Mouse (Mus musculus) heart, embryonic 16.5 days (tissue): ENCODE measurements around the gene Fbxo9. TPM values are rescaled to one million over a fixed set of nuclear protein-coding genes. Genes with fewer than 3 reads are reported as not detected.

ENCODE experiments used
- ATAC-seq: fragments of 200-750 bp; cut with Nextera tagmentation; replicated peaks from 2 replicates; pipeline ENCODE4 v1.8.0; 2017; ENCODE audit warnings: moderate number of reproducible peaks; ENCODE audit not compliant: insufficient read depth, low FRiP score; ENCODE audit errors: extremely low read depth
- H3K27ac ChIP-seq: fragments of 300-500 bp; sonication (generic); 2 replicates; pipeline ENCODE4 v1.5.1; 2014; ENCODE audit warnings: mild to moderate bottlenecking, low read length, control low read depth, moderate library complexity
- H3K27me3 ChIP-seq: fragments of 300-500 bp; sonication (generic); 2 replicates; pipeline ENCODE4 v1.6.1; 2014; ENCODE audit warnings: low read length, mixed read lengths; ENCODE audit not compliant: control insufficient read depth, insufficient read depth
- H3K36me3 ChIP-seq: fragments of 300-500 bp; sonication (generic); 2 replicates; pipeline ENCODE4 v1.6.1; 2014; ENCODE audit not compliant: control insufficient read depth, insufficient read depth
- H3K4me1 ChIP-seq: fragments of 300-500 bp; sonication (generic); 2 replicates; pipeline ENCODE4 v1.6.1; 2014; ENCODE audit warnings: low read length, mixed read lengths; ENCODE audit not compliant: control insufficient read depth, insufficient read depth
- H3K4me2 ChIP-seq: fragments of 300-500 bp; sonication (generic); 2 replicates; pipeline ENCODE4 v1.6.1; 2014; ENCODE audit warnings: low read depth, mild to moderate bottlenecking, control low read depth, low read length
- H3K4me3 ChIP-seq: fragments of 300-500 bp; sonication (generic); 2 replicates; pipeline ENCODE4 v1.5.1; 2014; ENCODE audit warnings: mild to moderate bottlenecking, control low read depth, low read length
- H3K9ac ChIP-seq: fragments of 300-500 bp; sonication (generic); 2 replicates; pipeline ENCODE4 v1.6.1; 2014; ENCODE audit warnings: low read length, control low read depth
- H3K9me3 ChIP-seq: fragments of 300-500 bp; sonication (generic); replicated peaks from 2 replicates; pipeline ENCODE4 v1.6.1; 2016; ENCODE audit warnings: low read length; ENCODE audit not compliant: control insufficient read depth
- WGBS: fragments of 180-500 bp; shearing (Covaris S2); extraction: QIAGEN DNeasy Blood & Tissue Kit; methylation state at CpG from one replicate; pipeline ENCODE4 v1.1.7; 2014; 5-methylcytosine and 5-hydroxymethylcytosine counted together
- polyA plus RNA-seq: library from polyadenylated mRNA; unstranded; fragments of >200 nt; fragmentation: Nextera tagmentation; extraction: Ambion mirVana; gene quantifications from 2 replicates; pipeline ENCODE4 v1.2.1, GENCODE M21; 2015

Fbxo9 gene
- polyA plus RNA-seq, 1 experiment from 2014 or later = 47.3 TPM

DNA sequence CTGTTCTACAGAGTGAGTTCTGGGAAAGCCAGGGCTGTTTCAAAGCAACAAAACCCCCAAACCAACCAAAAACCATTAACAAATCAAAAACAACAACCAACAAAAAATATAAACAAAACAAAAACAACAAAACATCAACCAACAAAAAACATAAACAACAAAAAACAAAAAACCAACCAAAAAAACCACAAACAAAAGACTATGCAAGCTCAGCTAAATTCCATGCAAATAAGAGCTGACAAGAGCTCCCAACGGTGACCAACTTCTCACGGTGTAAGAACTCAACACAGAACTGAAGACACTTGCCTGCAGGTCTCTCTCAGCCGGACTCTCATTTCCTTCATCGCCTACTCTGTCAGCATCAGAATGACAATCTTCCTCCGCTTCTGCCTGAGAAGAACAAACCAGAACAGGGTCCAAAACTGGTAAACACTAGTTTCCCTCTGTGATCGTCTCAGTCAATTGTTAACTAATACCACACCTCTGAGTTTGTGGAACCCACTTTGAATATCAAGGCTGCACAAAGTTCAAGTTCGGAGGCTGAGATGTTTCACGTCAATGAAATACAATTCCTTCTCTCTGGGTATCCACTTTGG lies 4.8 kb downstream of the Fbxo9 start:
- 91% methylated on average over 8 of the region's 8 CpGs for whole genome bisulfite sequencing
- no peak overlapping the region for H3K9ac ChIP-seq
- H3K9me3 ChIP-seq = no peaks in the 10 kb centered on the region
- no peak for ATAC-seq
- no peak overlapping the region for H3K4me2 ChIP-seq
- H3K27me3 ChIP-seq = no peaks in the 10 kb centered on the region
- H3K4me1 ChIP-seq = peaks cover 6% of the 10 kb centered on the region
- H3K27ac ChIP-seq = no peak overlapping the region
- H3K4me3 ChIP-seq = no peak overlapping the region
- H3K36me3 ChIP-seq = peaks cover 24% of the 10 kb centered on the region

DNA sequence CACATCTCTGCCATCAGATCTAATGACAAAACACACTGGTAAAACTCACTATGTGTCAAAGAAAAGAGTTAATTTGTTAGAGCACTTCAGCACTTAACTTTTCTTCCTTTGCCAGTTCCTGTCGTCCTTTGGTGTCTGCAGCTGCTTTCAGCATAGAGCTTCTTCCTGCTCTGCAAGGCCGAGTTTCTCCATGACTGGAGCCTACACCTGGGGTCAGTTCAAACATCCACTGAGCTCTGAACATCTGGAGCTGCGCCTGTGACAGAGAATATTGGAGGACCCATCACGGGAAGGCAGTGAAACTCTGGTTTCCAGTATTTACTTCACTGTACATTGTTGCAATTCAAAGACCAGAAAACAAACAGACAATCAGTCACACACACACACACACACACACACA lies 7.4 kb downstream of the Fbxo9 start:
- no peak for ATAC-seq
- peaks cover 3% of the 10 kb centered on the region; the same call in 1 of the 2 replicates for H3K4me1 ChIP-seq
- no peak overlapping the region for H3K4me3 ChIP-seq
- H3K36me3 ChIP-seq = peaks cover 49% of the 10 kb centered on the region
- 63% methylated on average over 4 of the region's 4 CpGs for WGBS
- H3K9ac ChIP-seq = no peak overlapping the region
- no peaks in the 10 kb centered on the region for H3K27me3 ChIP-seq
- H3K27ac ChIP-seq = no peak overlapping the region
- peaks cover 4% of the 10 kb centered on the region; the same call in 1 of the 2 replicates for H3K9me3 ChIP-seq
- H3K4me2 ChIP-seq = no peak overlapping the region

DNA sequence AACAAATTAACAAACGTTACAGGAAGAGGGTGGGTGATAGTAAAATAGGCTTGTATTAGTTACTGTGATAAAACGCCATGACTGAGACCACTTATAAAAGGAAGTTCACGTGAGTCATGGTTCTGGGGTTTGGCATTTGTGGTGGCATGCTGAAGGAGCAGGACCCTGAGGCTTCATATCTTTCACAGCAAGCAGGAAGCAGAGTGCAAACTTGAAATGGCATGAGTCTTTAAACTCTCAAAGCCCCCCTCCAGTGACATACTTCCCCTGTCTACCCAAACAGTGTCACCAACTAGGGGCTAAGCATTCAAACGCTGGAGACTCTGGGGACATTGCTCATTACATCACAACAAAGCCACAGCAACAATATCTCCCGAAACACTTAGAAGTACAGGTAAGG lies 7.9 kb downstream of the Fbxo9 start:
- Histone ChIP-seq H3K36me3 (peaks cover 51% of the 10 kb centered on the region), H3K9ac (no peak overlapping the region), H3K9me3 (peaks cover 5% of the 10 kb centered on the region; the same call in 1 of the 2 replicates), H3K27me3 (no peaks in the 10 kb centered on the region), H3K4me1 (peaks cover 3% of the 10 kb centered on the region; the same call in 1 of the 2 replicates), H3K27ac (no peak overlapping the region), H3K4me2 (no peak overlapping the region), H3K4me3 (no peak overlapping the region)
- ATAC-seq = no peak
- 70% methylated on average over 5 of the region's 5 CpGs for WGBS

DNA sequence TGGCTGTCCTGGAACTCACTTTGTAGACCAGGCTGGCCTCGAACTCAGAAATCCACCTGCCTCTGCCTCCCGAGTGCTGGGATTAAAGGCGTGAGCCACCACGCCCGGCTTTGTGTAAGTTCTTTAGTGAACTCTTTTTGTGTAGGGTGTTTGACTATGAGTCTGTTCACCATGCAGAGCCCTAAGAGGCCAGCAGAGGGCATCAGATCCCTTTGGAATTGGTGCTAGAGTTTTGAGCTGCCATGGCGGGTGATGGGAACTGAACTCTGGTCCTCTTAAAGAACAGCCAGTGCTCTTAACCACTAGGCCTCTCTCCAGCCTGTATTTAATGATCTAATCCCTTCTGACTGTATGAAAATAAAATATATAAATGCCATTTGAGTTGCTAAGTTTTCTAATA lies 12.5 kb downstream of the Fbxo9 start:
- WGBS = 95% methylated on average over 6 of the region's 6 CpGs
- peaks cover 70% of the 10 kb centered on the region for H3K36me3 ChIP-seq

DNA sequence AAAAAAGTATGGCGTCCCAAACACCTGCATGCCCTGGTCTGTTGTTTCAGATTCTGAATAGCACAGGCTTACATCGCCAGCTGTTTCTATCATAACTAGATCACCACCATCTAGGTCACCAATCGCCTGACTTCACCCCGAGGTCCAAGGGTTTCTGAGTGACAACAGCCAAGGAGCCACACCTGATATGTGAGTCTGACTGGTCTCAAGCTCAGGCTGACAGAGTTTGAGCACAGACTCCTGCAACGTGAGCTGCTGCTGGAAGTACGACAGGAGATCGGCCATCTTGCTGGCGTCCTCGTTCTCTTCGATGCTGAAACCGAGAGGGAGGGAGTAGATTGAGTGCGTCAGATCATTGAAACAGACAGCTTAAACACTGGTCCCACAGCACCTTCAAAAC lies 13.2 kb downstream of the Fbxo9 start:
- H3K9me3 ChIP-seq = peaks cover 5% of the 10 kb centered on the region; the same call in 1 of the 2 replicates
- H3K27me3 ChIP-seq = no peaks in the 10 kb centered on the region
- H3K9ac ChIP-seq = no peak overlapping the region
- H3K4me1 ChIP-seq = no peaks in the 10 kb centered on the region
- H3K27ac ChIP-seq = no peak overlapping the region
- H3K4me3 ChIP-seq = no peak overlapping the region
- peaks cover 67% of the 10 kb centered on the region for H3K36me3 ChIP-seq
- no peak overlapping the region for H3K4me2 ChIP-seq
- WGBS = 92% methylated on average over 12 of the region's 12 CpGs
- no peak for ATAC-seq

More for the DNA sequence above, 12.5 kb downstream of the Fbxo9 start:
- H3K27me3 ChIP-seq = no peaks in the 10 kb centered on the region
- ATAC-seq = no peak
- H3K9ac ChIP-seq = no peak overlapping the region
- no peaks in the 10 kb centered on the region for H3K4me1 ChIP-seq
- H3K4me2 ChIP-seq = no peak overlapping the region
- no peak overlapping the region for H3K27ac ChIP-seq
- no peak overlapping the region for H3K4me3 ChIP-seq
- H3K9me3 ChIP-seq = peaks cover 5% of the 10 kb centered on the region; the same call in 1 of the 2 replicates

DNA sequence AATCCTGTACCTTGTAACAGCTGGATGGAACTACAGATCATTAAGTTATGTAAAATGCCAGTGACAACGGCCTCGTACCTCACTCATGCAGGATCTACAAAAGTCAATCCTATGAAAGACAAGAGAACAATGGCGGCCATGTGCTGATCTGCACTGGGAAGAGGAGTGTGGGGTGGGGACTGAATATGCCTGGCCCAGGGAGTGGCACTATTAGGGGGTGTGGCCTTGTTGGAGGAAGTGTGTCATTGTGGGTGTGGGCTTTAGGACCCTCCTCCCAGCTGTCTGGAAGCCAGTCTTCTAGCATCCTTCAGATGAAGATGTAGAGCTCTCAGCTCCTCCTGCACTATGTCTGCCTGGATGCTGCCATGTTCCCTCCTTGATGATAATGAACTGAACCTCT lies 18.3 kb downstream of the Fbxo9 start:
- Histone ChIP-seq H3K9me3 (no peaks in the 10 kb centered on the region), H3K4me3 (no peak overlapping the region), H3K27ac (no peak overlapping the region), H3K9ac (no peak overlapping the region), H3K36me3 (peaks cover 39% of the 10 kb centered on the region), H3K4me2 (no peak overlapping the region), H3K27me3 (no peaks in the 10 kb centered on the region), H3K4me1 (peaks cover 10% of the 10 kb centered on the region)
- ATAC-seq = no peak
- 93% methylated on average over 3 of the region's 3 CpGs for WGBS

DNA sequence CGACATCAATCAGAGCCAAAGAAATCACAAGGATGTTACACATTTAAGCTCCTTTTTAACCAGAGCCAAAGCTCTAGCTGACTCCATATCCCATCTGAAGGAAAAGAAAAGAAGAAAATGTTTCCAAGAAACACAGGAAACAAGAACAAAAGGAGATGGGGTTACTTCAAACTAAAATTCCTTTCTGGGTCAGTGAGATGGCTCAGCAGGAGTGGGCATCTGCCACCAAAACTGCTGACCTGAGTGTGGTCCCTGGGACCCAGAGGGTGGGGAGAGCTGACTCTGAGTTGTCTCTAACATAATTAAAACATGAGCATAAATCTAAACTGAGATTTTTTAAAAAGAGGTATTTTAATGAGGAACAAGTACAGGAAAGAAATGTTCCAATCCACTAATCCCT lies 19.0 kb downstream of the Fbxo9 start:
- Histone ChIP-seq H3K9ac (no peak overlapping the region), H3K4me2 (no peak overlapping the region), H3K27me3 (no peaks in the 10 kb centered on the region), H3K36me3 (peaks cover 39% of the 10 kb centered on the region), H3K27ac (no peak overlapping the region), H3K9me3 (no peaks in the 10 kb centered on the region), H3K4me1 (peaks cover 10% of the 10 kb centered on the region), H3K4me3 (no peak overlapping the region)
- ATAC-seq = no peak
- 85% methylated on average over 1 of the region's 1 CpGs for WGBS

DNA sequence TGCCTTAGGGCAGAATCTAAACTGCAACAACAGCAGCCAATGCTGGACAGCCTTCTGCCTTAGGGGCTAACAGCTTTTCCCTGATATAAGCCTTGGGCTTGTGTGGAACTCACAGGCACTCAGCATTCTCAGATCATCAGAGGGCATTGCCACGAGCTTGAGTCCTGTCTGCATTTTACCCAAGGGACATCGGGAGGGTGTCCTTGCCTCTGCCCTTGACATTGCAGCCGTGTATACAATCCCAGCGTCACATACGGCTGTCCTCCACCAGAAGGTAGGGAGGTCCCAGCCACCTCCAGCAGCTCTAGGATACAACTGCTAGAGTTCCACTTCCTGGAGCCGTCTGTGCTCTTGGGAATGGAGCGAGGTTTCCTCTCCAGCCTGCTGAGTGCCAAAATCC lies 19.9 kb downstream of the Fbxo9 start:
- H3K4me3 ChIP-seq = no peak overlapping the region
- H3K9me3 ChIP-seq = no peaks in the 10 kb centered on the region
- peaks cover 10% of the 10 kb centered on the region for H3K4me1 ChIP-seq
- no peak overlapping the region for H3K4me2 ChIP-seq
- peak overlapping the region; percentile 52 for H3K9ac ChIP-seq
- H3K36me3 ChIP-seq = peaks cover 45% of the 10 kb centered on the region
- peak overlapping the region; percentile 86 for H3K27ac ChIP-seq
- peak; percentile 71 for ATAC-seq
- 37% methylated on average over 7 of the region's 7 CpGs for WGBS
- H3K27me3 ChIP-seq = no peaks in the 10 kb centered on the region

DNA sequence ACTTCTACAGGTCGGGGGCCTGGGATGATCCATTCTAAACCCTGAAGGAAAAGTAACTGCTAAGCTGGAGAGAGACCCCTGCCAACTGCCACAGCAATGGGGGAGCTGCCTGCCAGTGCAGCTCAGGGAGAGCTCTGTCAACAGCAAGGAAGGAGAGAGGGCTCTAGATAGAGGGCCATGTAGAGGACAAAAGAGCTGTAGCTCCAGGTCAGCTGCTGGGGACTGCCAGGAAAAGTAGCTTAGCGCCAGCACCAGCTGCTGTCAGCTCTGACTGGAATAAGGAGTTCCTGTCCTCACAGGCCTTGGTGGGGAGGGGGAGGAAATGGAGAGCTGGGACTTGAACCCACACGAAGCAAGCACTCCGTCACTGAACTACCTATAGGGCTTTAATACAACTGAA lies 20.3 kb downstream of the Fbxo9 start:
- Histone ChIP-seq H3K9me3 (no peaks in the 10 kb centered on the region), H3K27me3 (no peaks in the 10 kb centered on the region), H3K36me3 (peaks cover 47% of the 10 kb centered on the region), H3K9ac (peak overlapping the region; percentile 52), H3K4me1 (peaks cover 10% of the 10 kb centered on the region), H3K4me3 (no peak overlapping the region), H3K4me2 (no peak overlapping the region), H3K27ac (peak overlapping the region; percentile 86)
- 64% methylated on average over 4 of the region's 4 CpGs for WGBS
- peak; percentile 75 for ATAC-seq
